Mouse (Mus musculus): ENCODE results near the gene Dnajc15. TPM values are rescaled to one million over a fixed set of nuclear protein-coding genes. Genes with fewer than 3 reads are reported as not detected.
A peak's percentile ranks its signal among the peaks of the same experiment; 100 is the strongest.
"Not testable (repeated sequence)": the region's sequence is repeated elsewhere in the genome, so short reads cannot be mapped to it uniquely, and the experiment has no call there.

The Dnajc15 gene
- 10 to 100 TPM; 36.5 to 36.7 TPM for total RNA-seq (2021)

GRCm38 (mm10) chr14:77874304-77875241 lies at the start of gene Dnajc15:
Gene Dnajc15 (minus strand): TSS chr14:77875125.
- intact Hi-C loops (cut with DNase I) = no loop called here
- DNase-seq = peak; percentile 78

DNA sequence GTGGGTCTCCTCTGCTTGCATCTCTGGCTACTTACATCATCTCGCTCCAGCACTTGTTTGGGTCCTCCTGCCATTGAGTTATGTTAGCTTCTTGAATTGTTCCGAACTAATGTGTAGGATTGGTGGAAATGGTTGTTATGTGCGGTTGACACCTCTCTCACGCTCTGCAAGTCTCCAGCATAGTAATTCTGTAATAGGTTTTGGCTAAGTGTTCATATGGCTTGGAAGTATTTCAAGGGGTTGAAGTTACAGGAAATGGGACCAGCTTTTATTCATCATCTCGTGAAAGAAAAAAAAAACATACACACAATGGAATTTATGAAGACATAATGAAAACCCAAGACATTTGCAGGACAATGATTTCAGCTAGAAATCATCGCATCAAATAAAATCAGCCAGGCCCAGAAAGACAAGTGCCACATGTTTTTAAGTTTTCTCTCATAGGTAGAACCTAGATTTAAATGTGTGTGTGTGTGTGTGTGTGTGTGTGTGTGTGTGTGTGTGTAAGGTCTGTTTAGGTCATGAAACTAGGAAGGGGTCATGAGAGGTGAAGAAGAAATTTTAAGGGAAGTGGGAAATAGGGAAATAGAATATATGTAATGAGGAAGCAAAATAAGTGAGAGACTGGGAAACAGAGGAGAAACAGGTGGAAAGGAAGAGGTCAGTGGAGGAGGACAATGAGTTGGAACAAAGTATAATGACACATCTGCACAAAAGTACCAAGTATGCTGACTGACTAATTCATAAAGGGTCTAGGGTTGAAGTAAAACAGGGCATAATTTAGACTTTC lies 48.3 kb upstream of the Dnajc15 start:
- DNase-seq = no peak
- intact Hi-C loops (cut with DNase I) = loop anchor here (10.0 kb wide), 1 partner anchor 778 kb away; no protein-coding TSS in a partner anchor

DNA sequence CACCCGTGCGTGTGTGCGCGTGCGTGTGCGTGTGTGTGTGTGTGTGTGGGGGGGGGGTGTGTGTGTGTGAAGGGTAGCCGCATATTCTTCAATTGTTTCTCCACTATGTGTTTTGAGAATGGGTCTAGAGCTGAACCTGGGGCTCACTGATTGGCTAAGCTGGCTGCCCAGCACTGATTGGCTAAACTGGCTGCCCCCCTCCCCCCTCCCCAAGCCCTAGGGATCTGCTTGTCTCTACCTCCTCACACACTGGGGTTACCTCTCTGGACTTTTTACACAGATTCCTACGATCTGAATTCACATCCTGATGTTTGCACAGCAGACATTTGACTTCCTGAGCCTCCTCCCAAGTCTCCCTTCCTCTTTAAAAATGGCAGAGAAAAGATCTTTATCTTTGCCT lies 46.7 kb upstream of the Dnajc15 start:
- DNase-seq = no peak
- intact Hi-C loops (cut with DNase I) = loop anchor here (10.0 kb wide), 1 partner anchor 777 kb away; no protein-coding TSS in a partner anchor

- no peak for DNase-seq
- intact Hi-C loops (cut with DNase I) = no loop called here
These were observed 40.9 kb upstream of the Dnajc15 start for GRCm38 (mm10) chr14:77915776-77916175.

GRCm38 (mm10) chr14:77906586-77906985 lies 31.7 kb upstream of the Dnajc15 start:
- no peak for DNase-seq
- intact Hi-C loops (cut with DNase I) = no loop called here

DNA sequence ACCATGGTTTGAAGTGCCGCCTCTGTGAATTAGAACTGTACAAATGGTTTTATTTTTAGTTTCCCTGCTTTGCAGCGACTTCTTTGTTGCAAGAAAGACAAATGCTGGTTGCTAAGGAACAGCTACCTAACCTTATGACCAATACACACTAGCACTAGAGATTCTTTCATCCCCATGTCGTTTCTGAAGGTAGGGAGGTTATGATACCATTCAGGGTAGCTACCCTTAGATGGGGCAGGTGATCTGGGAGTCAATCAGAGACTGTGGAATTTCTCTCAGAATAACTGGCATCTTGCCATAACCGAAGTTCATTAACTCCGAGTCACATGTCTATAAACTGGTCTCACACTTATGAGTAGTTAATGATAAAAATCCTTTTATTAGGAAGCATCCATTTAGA lies 30.5 kb upstream of the Dnajc15 start:
- intact Hi-C loops (cut with DNase I) = no loop called here
- DNase-seq = no peak

DNA sequence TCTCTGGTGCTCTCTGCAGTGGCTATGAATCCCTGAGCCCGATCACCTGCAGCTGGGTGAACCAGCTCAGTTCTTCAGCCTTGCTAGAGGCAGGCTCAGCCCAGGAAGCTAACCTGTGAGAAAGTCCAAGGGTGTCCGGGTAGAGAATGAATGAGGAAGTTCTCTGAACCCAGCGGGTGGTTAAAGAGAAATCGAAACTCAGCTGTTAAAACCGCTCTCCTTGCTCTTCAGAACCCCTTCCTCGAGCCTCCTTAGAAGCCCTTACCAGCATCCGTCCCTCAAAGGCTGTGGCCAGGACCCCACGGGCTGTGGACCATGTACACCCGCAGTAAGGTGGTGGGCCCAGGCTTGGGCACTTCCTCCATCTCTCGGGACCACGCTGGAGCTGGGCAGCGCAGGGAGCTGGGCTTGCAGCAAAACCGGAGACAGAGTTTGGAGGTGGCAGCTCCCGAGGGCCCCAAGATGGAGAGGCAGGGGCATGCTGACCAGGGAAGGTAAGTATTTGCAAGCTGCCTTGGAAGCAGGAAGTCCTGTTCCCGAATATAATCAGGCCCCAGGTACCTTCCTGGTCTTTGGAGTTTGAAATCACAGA lies 29.3 kb upstream of the Dnajc15 start, which contains the start of gene Epsti1:
TSS of gene Epsti1 (plus strand) at position 69 of the 592 bp plus-strand sequence.
- no peak for DNase-seq
- intact Hi-C loops (cut with DNase I) = no loop called here

DNA sequence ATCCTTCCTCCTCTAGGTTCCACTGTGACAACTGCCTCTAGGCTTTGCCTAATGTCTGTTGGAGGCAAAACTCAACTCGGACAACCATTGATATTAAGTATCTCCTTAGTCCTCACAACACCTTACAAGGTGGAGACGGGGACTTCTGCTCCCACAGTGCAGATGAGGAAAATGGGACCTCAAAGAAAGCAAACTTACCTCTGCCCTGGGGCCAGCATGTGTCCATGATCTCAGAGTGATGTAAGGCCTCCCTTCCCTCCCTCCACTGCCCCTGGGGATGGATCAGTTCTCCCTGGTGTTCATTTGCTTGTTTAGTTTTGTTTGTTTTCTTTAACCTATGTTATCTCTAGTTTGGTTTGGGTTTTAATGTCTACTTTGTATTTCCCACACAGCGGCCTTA lies 27.6 kb upstream of the Dnajc15 start:
- no peak for DNase-seq
- intact Hi-C loops (cut with DNase I) = no loop called here

DNA sequence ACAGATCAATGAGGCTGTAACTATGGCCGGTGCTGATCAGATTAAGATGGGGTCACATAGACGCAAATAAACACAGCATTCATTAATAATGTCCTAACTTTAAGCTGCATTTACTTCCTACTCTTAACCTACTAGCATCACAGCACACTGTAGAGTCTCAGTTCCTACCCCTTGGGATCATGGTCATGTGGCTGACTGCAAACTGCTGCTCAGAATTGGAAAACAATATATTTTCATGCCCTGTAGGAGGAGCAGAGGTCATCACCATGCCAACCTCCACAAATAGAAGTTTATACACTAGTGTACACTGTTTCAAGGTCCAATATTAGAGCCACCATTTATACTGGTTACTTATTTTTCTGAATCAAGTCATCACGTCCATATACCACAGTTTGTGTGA lies 21.0 kb upstream of the Dnajc15 start:
- no peak for DNase-seq
- intact Hi-C loops (cut with DNase I) = no loop called here

GRCm38 (mm10) chr14:77889911-77890310 lies 15.0 kb upstream of the Dnajc15 start:
- no peak for DNase-seq
- intact Hi-C loops (cut with DNase I) = no loop called here

- intact Hi-C loops (cut with DNase I) = no loop called here
- no peak for DNase-seq
These were observed 12.0 kb upstream of the Dnajc15 start for GRCm38 (mm10) chr14:77886941-77887340.

- intact Hi-C loops (cut with DNase I) = no loop called here
- no peak for DNase-seq
These were observed 11.5 kb upstream of the Dnajc15 start for GRCm38 (mm10) chr14:77886376-77886775.

DNA sequence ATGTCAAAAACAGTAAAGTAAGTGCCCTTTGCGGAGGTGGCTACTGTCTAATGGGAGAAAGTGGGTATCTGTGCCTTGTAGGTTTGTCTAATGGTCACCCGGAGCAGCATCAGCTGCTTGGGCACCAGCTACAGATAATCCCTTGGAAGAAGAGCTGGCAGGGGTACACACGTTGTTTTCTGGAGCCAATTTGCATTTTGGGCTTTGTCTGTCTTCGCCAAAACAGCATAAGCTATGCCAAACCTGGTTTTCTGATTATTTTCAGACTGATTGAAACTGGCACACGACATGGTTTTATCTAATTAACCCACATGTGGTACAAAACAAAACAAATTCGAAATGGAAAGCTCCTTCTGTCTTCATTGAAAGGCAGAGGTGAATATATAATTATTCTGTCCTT lies 7.7 kb upstream of the Dnajc15 start:
- intact Hi-C loops (cut with DNase I) = no loop called here
- DNase-seq = peak; percentile 72

- intact Hi-C loops (cut with DNase I) = no loop called here
- DNase-seq = no peak
These were observed 7.1 kb upstream of the Dnajc15 start for GRCm38 (mm10) chr14:77881998-77882397.

DNA sequence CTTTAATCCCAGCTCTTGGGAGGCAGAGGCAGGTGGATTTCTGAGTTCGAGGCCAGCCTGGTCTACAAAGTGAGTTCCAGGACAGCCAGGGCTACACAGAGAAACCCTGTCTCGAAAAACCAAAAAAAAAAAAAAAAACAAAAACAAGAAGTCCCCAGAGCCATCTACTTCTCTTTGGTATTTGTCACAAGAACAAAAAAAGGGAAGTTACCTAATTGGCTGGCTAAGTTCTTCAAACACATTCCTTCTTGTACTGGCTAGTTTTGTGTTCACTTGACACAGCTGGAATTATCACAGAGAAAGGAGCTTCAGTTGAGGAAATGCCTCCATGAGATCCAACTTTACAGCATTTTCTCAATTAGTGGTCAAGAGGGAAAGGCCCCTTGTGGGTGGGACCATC lies 3.0 kb upstream of the Dnajc15 start:
- intact Hi-C loops (cut with DNase I); DNase-seq: not testable (repeated sequence)

DNA sequence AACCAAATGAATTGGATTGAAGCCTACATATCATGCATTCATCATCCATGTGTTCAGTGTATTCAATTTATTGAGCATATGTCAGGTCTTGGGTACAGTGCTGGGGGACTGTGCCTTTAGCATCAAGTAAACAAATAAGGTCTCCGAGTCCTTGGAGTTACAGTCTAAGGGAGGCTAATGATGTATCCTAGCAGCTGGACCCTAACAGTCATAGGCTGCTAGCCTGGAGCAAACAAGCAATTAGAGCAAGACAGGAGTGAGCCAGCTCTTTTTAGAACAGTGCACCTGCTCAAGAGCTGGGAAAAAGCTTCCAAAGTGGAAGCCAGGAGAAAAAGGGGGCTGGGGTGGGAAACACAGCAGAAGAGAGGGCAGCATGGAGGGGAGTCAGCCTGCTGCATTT lies 1.3 kb upstream of the Dnajc15 start:
- intact Hi-C loops (cut with DNase I) = no loop called here

DNA sequence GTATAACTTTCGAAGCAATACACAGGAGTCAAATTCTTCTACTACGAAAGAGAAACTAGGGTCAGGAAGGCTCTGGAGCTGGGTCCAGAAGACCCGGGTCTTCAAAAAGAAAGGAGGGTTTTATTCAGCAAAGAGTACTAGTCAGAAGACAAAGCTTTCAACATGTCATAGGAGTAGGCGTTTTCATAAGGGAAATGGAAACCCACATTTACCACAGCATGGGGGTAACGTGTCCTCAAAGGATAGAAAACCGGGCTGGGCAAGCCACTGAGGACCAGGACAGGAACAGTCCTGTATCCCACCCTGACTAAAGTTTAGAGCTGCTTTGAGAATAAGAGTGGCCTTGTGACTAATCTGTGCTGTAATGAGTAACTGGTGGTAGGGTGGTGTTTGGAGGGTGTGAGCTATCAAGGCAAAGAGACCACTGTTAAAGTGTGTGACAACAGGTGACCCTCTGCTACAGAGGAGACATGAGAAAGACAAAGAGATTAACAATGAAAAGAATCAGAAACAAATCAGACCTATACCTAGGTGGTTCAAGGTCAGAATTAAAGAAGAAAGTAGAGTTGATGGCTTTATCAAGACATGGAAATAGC lies 3.4 kb downstream of the Dnajc15 start:
- intact Hi-C loops (cut with DNase I) = no loop called here
- no peak for DNase-seq

More for the DNA sequence above, 1.3 kb upstream of the Dnajc15 start:
- DNase-seq = no peak

GRCm38 (mm10) chr14:77870926-77871325 lies 4.0 kb downstream of the Dnajc15 start:
- intact Hi-C loops (cut with DNase I) = no loop called here
- DNase-seq = no peak

DNA sequence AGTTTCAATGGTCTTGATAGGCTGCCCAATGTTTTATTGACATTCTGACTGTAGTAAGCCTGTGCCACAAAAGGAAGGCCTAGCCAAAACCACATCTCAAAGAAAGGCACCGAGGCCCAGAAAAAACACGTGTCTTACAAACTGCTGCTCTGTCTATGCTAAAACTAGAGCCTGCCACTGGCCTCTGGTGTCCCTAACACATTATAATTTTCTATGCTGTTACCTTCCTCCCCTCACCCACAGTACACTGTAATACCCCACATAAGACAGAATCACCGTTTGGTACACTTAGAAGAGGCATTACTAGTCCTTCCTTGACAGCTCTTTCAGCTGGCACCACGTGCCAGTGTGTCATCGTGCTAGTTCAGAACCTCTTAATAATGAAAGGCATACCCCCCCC lies 7.3 kb downstream of the Dnajc15 start:
- no peak for DNase-seq
- intact Hi-C loops (cut with DNase I) = no loop called here

- DNase-seq = no peak
- intact Hi-C loops (cut with DNase I) = no loop called here
These were observed 10.4 kb downstream of the Dnajc15 start for GRCm38 (mm10) chr14:77864510-77864909.

DNA sequence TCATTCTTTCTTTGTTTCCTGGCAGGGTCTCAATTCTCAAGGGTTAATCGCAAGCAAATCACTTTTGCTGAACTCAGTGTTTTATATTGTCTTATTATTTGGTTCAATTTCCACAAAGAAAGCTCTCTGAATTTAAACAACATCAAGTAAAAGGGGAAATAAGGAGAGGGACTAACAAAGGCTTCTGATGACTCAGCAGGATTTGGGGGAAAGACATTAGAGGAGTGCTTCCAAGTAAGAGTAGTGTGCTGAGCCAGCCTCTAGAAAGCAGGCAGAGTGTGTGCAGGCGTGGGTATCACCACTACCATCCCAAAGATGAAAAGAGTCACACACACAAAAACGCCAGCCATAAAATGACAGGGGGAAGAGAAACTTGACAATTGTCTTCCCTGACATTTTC lies 10.9 kb downstream of the Dnajc15 start:
- intact Hi-C loops (cut with DNase I) = no loop called here
- DNase-seq = no peak

All from left cerebral cortex, postnatal 4 days (tissue).